Mouse (Mus musculus): ENCODE results near the gene BC029722. TPM values are rescaled to one million over a fixed set of nuclear protein-coding genes. Genes with fewer than 3 reads are reported as not detected.
A peak's percentile ranks its signal among the peaks of the same experiment; 100 is the strongest.

Gene BC029722
- total and polyA plus RNA-seq, 2 experiments, result 5.5 to 23.7 TPM

DNA sequence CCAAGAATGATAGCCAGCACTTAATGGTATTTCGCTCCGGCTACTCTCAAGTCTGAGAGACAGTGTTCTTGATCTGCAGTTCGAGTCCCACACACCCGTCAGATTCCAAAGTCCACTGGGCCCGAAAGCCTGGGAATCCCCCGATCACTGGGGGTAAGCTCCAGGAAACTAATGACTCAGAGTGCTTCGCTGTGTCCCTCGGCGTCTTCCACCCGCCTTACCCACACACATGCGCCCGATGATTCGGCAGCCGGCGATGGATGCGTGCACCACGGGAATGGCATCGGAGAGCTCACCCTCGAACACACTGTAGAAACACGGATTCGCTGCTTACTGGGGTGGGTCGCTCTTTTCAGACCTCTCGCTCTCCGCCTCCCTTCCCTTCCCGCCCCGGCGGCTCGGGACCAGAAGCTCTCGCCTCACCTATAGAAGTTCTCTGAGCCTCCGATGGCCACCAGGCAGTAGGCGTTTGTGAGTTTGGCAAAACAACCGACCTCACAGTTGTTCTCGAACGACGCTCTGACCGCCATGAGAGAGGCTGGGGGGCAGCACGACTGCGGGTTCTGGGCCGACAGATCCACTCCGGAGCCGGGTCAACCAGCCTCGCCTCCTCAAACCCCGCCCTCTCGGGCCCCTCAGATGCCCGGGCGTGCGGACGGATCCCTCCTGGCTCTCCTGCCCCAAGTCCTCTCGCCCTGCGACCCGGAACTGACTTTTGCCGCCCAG is 6.8 kb upstream of the BC029722 start:
- peak overlapping the region; percentile 65 for H3K27ac ChIP-seq (replicated peaks; ENCODE audit: insufficient read depth, low read depth, low read length)
- H3K27me3 ChIP-seq (ENCODE audit: control insufficient read depth, insufficient read depth, low read length), result no peaks in the 10 kb centered on the region
- DNase-seq (ENCODE audit: extremely low read depth, low read depth, low spot score), result peak; percentile 38
- H3K79me2 ChIP-seq (ENCODE audit: control insufficient read depth, insufficient read depth, low read length), result no peaks in the 10 kb centered on the region
- H3K36me3 ChIP-seq (ENCODE audit: control insufficient read depth, insufficient read depth, low read length), result peaks cover 14% of the 10 kb centered on the region; the same call in 1 of the 2 replicates
- H3K4me1 ChIP-seq (ENCODE audit: control insufficient read depth, insufficient read depth, low read length), result peaks cover 8% of the 10 kb centered on the region
- peak overlapping the region; percentile 79 for H3K9ac ChIP-seq (ENCODE audit: low read depth, low read length)
- TF ChIP-seq CTCF (IDR thresholded peaks at IDR 0.05; ENCODE audit: low read depth, low read length) (no peak), POLR2A (IDR thresholded peaks at IDR 0.05; ENCODE audit: extremely low read depth, insufficient read depth, low read length) (0 out of 2 replicates have a peak, but pooled peaks have one; percentile 66)
- under 1% methylated on average over 52 of the region's 52 CpGs for WGBS
- peak overlapping the region; percentile 77 for H3K4me3 ChIP-seq (ENCODE audit: insufficient read depth, low read depth, low read length)

DNA sequence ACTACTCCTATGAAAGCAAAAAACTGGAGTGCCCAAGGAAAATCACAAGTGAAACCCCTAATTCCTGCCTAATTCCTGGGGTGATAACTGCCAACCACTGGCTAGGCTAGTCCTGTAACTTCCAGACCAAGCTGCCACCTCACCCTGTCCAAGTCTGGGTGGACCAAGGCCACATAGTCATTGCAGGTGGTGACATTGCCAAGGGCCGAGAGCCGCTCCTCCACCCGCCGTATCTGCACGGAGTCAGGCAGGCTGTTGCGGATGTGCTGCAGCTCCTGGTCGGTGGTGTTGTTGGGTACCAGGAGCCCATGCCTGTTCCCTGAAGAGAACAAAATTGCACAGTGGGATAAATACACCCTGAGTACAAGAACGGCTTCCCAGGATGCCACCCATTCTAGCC is 4.5 kb upstream of the BC029722 start:
- TF ChIP-seq POLR2A (IDR thresholded peaks at IDR 0.05; ENCODE audit: extremely low read depth, insufficient read depth, low read length), result no peak
- no peak for TF ChIP-seq CTCF (IDR thresholded peaks at IDR 0.05; ENCODE audit: low read depth, low read length)
- Histone ChIP-seq H3K36me3 (ENCODE audit: control insufficient read depth, insufficient read depth, low read length) (peaks cover 20% of the 10 kb centered on the region; the same call in 1 of the 2 replicates), H3K4me3 (ENCODE audit: insufficient read depth, low read depth, low read length) (no peak overlapping the region), H3K27ac (replicated peaks; ENCODE audit: insufficient read depth, low read depth, low read length) (no peak overlapping the region), H3K9ac (ENCODE audit: low read depth, low read length) (no peak overlapping the region), H3K27me3 (ENCODE audit: control insufficient read depth, insufficient read depth, low read length) (no peaks in the 10 kb centered on the region), H3K4me1 (ENCODE audit: control insufficient read depth, insufficient read depth, low read length) (peaks cover 20% of the 10 kb centered on the region), H3K79me2 (ENCODE audit: control insufficient read depth, insufficient read depth, low read length) (no peaks in the 10 kb centered on the region)
- 97% methylated on average over 8 of the region's 8 CpGs for WGBS
- no peak for DNase-seq (ENCODE audit: extremely low read depth, low read depth, low spot score)

- Histone ChIP-seq H3K4me1 (ENCODE audit: control insufficient read depth, insufficient read depth, low read length) (peaks cover 21% of the 10 kb centered on the region), H3K79me2 (ENCODE audit: control insufficient read depth, insufficient read depth, low read length) (no peaks in the 10 kb centered on the region), H3K27ac (replicated peaks; ENCODE audit: insufficient read depth, low read depth, low read length) (no peak overlapping the region), H3K27me3 (ENCODE audit: control insufficient read depth, insufficient read depth, low read length) (no peaks in the 10 kb centered on the region), H3K36me3 (ENCODE audit: control insufficient read depth, insufficient read depth, low read length) (peaks cover 20% of the 10 kb centered on the region; the same call in 1 of the 2 replicates), H3K9ac (ENCODE audit: low read depth, low read length) (no peak overlapping the region), H3K4me3 (ENCODE audit: insufficient read depth, low read depth, low read length) (no peak overlapping the region)
- no peak for DNase-seq (ENCODE audit: extremely low read depth, low read depth, low spot score)
- TF ChIP-seq POLR2A (IDR thresholded peaks at IDR 0.05; ENCODE audit: extremely low read depth, insufficient read depth, low read length) (no peak), CTCF (IDR thresholded peaks at IDR 0.05; ENCODE audit: low read depth, low read length) (no peak)
- 87% methylated on average over 5 of the region's 5 CpGs for WGBS
Observed at GRCm38 (mm10) chr2:155820779-155821178, 1.6 kb upstream of the BC029722 start.

DNA sequence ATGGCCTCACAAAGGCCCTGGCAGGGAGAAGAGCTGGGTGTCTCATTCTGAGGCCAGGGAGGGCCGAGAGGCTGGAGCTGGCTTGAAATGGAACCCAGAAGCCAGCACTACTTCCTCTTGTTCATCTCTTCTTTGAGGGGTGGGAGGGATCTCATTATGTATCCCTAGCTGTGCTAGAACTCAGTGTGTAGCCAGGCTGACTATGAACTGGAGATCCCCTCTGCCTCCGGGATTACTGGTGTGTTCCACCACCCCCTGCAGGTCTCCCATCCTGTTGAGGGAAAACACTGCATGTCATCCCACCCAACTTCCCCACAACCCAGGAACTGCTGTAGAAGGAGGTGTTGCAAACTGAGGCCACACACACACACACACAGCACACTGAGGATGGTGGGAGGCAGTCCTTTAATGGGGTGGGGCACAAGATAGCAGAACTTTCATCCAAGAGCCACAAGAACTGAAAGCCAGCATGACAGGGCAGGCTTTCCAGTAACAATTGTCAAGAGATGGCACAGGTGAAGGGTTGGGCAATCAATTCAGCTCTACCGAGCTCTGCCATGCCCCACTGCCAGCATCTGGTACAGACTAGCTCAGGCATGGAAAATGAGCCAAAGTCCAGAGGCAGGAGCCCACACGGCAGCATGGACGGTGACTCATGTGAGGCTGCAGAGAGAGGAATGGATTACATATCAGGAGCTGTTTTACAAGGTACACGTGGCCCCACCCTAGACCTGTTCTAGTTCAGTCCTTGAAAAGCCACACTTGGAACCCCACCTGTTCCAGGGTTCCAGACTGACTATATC is 424 bp upstream of the BC029722 start:
- Histone ChIP-seq H3K4me3 (ENCODE audit: insufficient read depth, low read depth, low read length) (peak overlapping the region; percentile 64; the same call in 1 of the 2 replicates), H3K4me1 (ENCODE audit: control insufficient read depth, insufficient read depth, low read length) (peaks cover 18% of the 10 kb centered on the region), H3K79me2 (ENCODE audit: control insufficient read depth, insufficient read depth, low read length) (no peaks in the 10 kb centered on the region), H3K9ac (ENCODE audit: low read depth, low read length) (no peak overlapping the region), H3K27ac (replicated peaks; ENCODE audit: insufficient read depth, low read depth, low read length) (peak overlapping the region; percentile 57), H3K27me3 (ENCODE audit: control insufficient read depth, insufficient read depth, low read length) (no peaks in the 10 kb centered on the region), H3K36me3 (ENCODE audit: control insufficient read depth, insufficient read depth, low read length) (peaks cover 20% of the 10 kb centered on the region; the same call in 1 of the 2 replicates)
- WGBS, result 27% methylated on average over 6 of the region's 6 CpGs
- DNase-seq (ENCODE audit: extremely low read depth, low read depth, low spot score), result peak; percentile 86
- TF ChIP-seq CTCF (IDR thresholded peaks at IDR 0.05; ENCODE audit: low read depth, low read length) (no peak), POLR2A (IDR thresholded peaks at IDR 0.05; ENCODE audit: extremely low read depth, insufficient read depth, low read length) (no peak)

GRCm38 (mm10) chr2:155818596-155819391 is 432 bp downstream of the BC029722 start:
- under 1% methylated on average over 37 of the region's 37 CpGs for WGBS
- Histone ChIP-seq H3K27ac (replicated peaks; ENCODE audit: insufficient read depth, low read depth, low read length) (peak overlapping the region; percentile 73), H3K36me3 (ENCODE audit: control insufficient read depth, insufficient read depth, low read length) (peaks cover 20% of the 10 kb centered on the region; the same call in 1 of the 2 replicates), H3K4me3 (ENCODE audit: insufficient read depth, low read depth, low read length) (peak overlapping the region; percentile 64), H3K27me3 (ENCODE audit: control insufficient read depth, insufficient read depth, low read length) (no peaks in the 10 kb centered on the region), H3K4me1 (ENCODE audit: control insufficient read depth, insufficient read depth, low read length) (peaks cover 18% of the 10 kb centered on the region), H3K9ac (ENCODE audit: low read depth, low read length) (peak overlapping the region; percentile 74), H3K79me2 (ENCODE audit: control insufficient read depth, insufficient read depth, low read length) (no peaks in the 10 kb centered on the region)
- TF ChIP-seq POLR2A (IDR thresholded peaks at IDR 0.05; ENCODE audit: extremely low read depth, insufficient read depth, low read length) (peak; percentile 87), CTCF (IDR thresholded peaks at IDR 0.05; ENCODE audit: low read depth, low read length) (no peak)
- peak; percentile 88 for DNase-seq (ENCODE audit: extremely low read depth, low read depth, low spot score)

Measured in liver, adult 2 months (tissue).